Mouse (Mus musculus): Measurements from ENCODE around the gene Pik3c2b.

- no peak for TF ChIP-seq CTCF (conservative IDR thresholded peaks at IDR 0.05; ENCODE audit: low read length)
- no peak for TF ChIP-seq NANOG (IDR thresholded peaks at IDR 0.05; ENCODE audit: borderline replicate concordance, low read length)
- no peak for TF ChIP-seq POU5F1 (IDR thresholded peaks at IDR 0.05; ENCODE audit: borderline replicate concordance, low read length)
Measured at GRCm38 (mm10) chr1:133080717-133081116, 35.2 kb downstream of the Pik3c2b start.
